Mouse (Mus musculus) heart, adult 9 months (tissue): ENCODE measurements around the gene Wnt7a.

Experiments
- DNase-seq, 2 experiments: peaks; one replicate each; pipeline ENCODE4 v3.0.0; 2022; ENCODE audit warnings: low spot score in 2 of 2

Gene Wnt7a

GRCm38 (mm10) chr6:91384415-91384814, 26.7 kb downstream of the Wnt7a start:
- DNase-seq: no peak

- DNase-seq: no peak
Measured at GRCm38 (mm10) chr6:91383871-91384270, 27.3 kb downstream of the Wnt7a start.

- DNase-seq: no peak
Measured at GRCm38 (mm10) chr6:91383303-91383702, 27.9 kb downstream of the Wnt7a start.

GRCm38 (mm10) chr6:91379871-91380270, 31.3 kb downstream of the Wnt7a start:
- no peak for DNase-seq

GRCm38 (mm10) chr6:91379266-91379665, 31.9 kb downstream of the Wnt7a start:
- DNase-seq: no peak

- no peak for DNase-seq
Measured at GRCm38 (mm10) chr6:91372977-91373376, 38.2 kb downstream of the Wnt7a start.

GRCm38 (mm10) chr6:91372586-91372971, 38.6 kb downstream of the Wnt7a start:
- no peak for DNase-seq

- DNase-seq: no peak
Measured at GRCm38 (mm10) chr6:91371912-91372585, 39.1 kb downstream of the Wnt7a start.

- DNase-seq: peak in 1 of 2 experiments; percentile 14
Measured at GRCm38 (mm10) chr6:91366781-91367180, 44.4 kb downstream of the Wnt7a start.

- no peak for DNase-seq
Measured at GRCm38 (mm10) chr6:91365480-91365879, 45.7 kb downstream of the Wnt7a start.

GRCm38 (mm10) chr6:91362756-91363155, 48.4 kb downstream of the Wnt7a start:
- no peak for DNase-seq

- DNase-seq: no peak
Measured at GRCm38 (mm10) chr6:91360998-91361397, 50.2 kb downstream of the Wnt7a start.

- no peak for DNase-seq
Measured at GRCm38 (mm10) chr6:91360371-91360690, 50.8 kb downstream of the Wnt7a start.

GRCm38 (mm10) chr6:91359672-91360370, 51.3 kb downstream of the Wnt7a start:
- DNase-seq: no peak

GRCm38 (mm10) chr6:91358866-91359656, 52.1 kb downstream of the Wnt7a start:
- DNase-seq: no peak

GRCm38 (mm10) chr6:91358394-91358793, 52.8 kb downstream of the Wnt7a start:
- no peak for DNase-seq

- DNase-seq: no peak
Measured at GRCm38 (mm10) chr6:91357238-91357876, 53.8 kb downstream of the Wnt7a start.

- no peak for DNase-seq
Measured at GRCm38 (mm10) chr6:91349620-91350019, 61.5 kb downstream of the Wnt7a start.

- no peak for DNase-seq
Measured at GRCm38 (mm10) chr6:91347721-91348120, 63.4 kb downstream of the Wnt7a start.

GRCm38 (mm10) chr6:91346906-91347156, 64.3 kb downstream of the Wnt7a start:
- no peak for DNase-seq

- no peak for DNase-seq
Measured at GRCm38 (mm10) chr6:91346071-91346905, 64.9 kb downstream of the Wnt7a start.

- no peak for DNase-seq
Measured at GRCm38 (mm10) chr6:91345091-91345490, 66.1 kb downstream of the Wnt7a start.
